Mouse (Mus musculus) G1E (cell line): Measurements from ENCODE around the gene Fam208a.

Experiments
- CTCF ChIP-seq: IDR thresholded peaks from 2 replicates; pipeline ENCODE4 v1.5.1; 2012; ENCODE audit warnings: low read depth, low read length, inconsistent platforms, mixed read lengths
- GATA1 ChIP-seq: IDR thresholded peaks from 2 replicates; pipeline ENCODE4 v1.6.1; 2012; ENCODE audit warnings: borderline replicate concordance, low read length, inconsistent platforms, mixed read lengths

DNA sequence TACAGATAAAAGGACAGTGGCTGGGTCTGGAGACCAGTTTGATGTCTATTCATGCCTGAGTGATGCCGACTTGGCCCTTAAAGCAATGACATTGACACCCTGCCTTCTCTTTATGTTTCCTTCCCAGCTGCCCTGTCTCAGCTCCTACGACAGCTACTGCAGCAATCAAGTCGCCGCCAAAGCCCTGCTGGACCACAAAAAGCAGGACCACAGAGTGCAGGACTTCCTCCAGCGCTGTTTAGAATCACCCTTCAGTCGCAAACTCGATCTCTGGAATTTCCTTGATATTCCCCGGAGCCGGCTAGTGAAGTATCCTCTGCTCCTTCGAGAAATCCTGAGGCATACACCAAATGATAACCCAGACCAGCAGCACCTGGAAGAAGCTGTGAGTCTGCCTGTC lies 34.8 kb upstream of the Fam208a start:
- no peak for TF ChIP-seq CTCF
- TF ChIP-seq GATA1: no peak
